Mouse (Mus musculus) testis, adult 2 months (tissue): ENCODE measurements at regions not wholly inside any gene's neighbourhood (a gene's known extent, or its start where the extent isn't known, plus 50 kb on each side); places are given as distances from the start of the nearest gene placed in this dataset.

ENCODE experiments used
- H3K27ac ChIP-seq: fragments of 200-500 bp; 2 replicates; pipeline ENCODE4 v1.5.1; 2012; ENCODE audit warnings: low read depth, low read length; ENCODE audit not compliant: control insufficient read depth, insufficient read depth
- H3K27me3 ChIP-seq: fragments of 200-500 bp; 2 replicates; pipeline ENCODE4 v1.6.1; 2012; ENCODE audit warnings: mild to moderate bottlenecking, low read length, moderate library complexity; ENCODE audit not compliant: control insufficient read depth, insufficient read depth
- H3K36me3 ChIP-seq: fragments of 200-500 bp; 2 replicates; pipeline ENCODE4 v1.6.1; 2012; ENCODE audit warnings: mild to moderate bottlenecking, low read length; ENCODE audit not compliant: control insufficient read depth, insufficient read depth
- H3K4me1 ChIP-seq: fragments of 200-500 bp; 2 replicates; pipeline ENCODE4 v1.6.1; 2012; ENCODE audit warnings: low read length; ENCODE audit not compliant: control insufficient read depth, insufficient read depth
- H3K4me3 ChIP-seq: fragments of 200-500 bp; 2 replicates; pipeline ENCODE4 v1.5.1; 2012; ENCODE audit warnings: low read depth, mild to moderate bottlenecking, low read length, moderate library complexity, mixed read lengths; ENCODE audit not compliant: control insufficient read depth
- CTCF ChIP-seq: fragments of 200-500 bp; IDR thresholded peaks from 2 replicates; pipeline ENCODE4 v1.5.1; 2012; ENCODE audit warnings: low read depth, mild to moderate bottlenecking, inconsistent platforms, low read length, moderate library complexity; ENCODE audit not compliant: control insufficient read depth, insufficient read depth, insufficient replicate concordance
- POLR2A ChIP-seq: fragments of 200-500 bp; IDR thresholded peaks from 2 replicates; pipeline ENCODE4 v1.6.1; 2012; ENCODE audit warnings: low read depth, mild to moderate bottlenecking, inconsistent platforms, low read length, moderate library complexity; ENCODE audit not compliant: control insufficient read depth

DNA sequence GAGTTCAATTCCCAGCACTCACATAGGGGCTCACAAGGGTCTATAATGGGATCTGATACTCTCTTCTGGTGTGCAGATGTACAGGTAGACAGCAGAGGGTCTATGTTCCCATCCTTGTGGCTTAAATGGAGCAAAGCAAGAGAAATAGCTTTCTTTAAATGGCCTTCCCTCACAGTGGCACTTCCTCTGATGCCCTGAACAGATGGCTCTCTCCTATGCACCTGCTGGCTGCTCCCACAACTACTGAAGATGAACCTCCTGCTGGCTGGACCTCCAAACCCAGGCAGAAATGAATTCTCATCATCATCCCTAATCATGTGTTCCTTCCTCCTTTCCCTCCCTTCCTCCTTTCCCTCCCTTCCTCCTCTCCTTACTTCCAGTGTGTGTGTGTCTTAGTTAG lies 110.9 kb upstream of the Atp1a1 start:
- H3K27ac ChIP-seq, result no peak overlapping the region
- H3K36me3 ChIP-seq, result no peaks in the 10 kb centered on the region
- TF ChIP-seq CTCF (no peak), POLR2A (no peak)
- H3K4me3 ChIP-seq, result no peak overlapping the region
- no peaks in the 10 kb centered on the region; the same call in 1 of the 2 replicates for H3K27me3 ChIP-seq
- H3K4me1 ChIP-seq, result peaks cover 16% of the 10 kb centered on the region

DNA sequence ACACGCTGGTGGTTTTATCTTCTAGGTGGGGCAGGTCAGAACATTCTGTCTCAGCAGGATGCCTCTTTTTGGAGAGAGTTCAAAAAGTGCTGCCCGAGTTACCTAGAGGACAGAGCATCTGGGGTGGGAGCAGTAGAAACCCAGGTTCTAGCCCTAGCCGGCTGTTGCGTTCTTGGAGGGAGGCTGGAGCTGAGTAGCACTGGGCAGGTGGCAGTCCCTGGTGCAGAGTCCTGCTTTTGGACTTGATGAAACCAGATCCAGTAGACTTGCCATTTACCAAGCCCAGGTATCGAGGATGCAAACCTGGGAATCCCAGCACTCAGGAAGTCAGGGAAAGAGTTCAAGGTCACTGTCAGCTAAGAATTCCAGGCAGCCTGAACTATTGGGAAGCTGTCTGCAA lies 110.3 kb upstream of the Atp1a1 start:
- no peaks in the 10 kb centered on the region for H3K36me3 ChIP-seq
- peaks cover 16% of the 10 kb centered on the region for H3K4me1 ChIP-seq
- H3K27ac ChIP-seq, result no peak overlapping the region
- H3K27me3 ChIP-seq, result no peaks in the 10 kb centered on the region; the same call in 1 of the 2 replicates
- H3K4me3 ChIP-seq, result no peak overlapping the region
- TF ChIP-seq CTCF (no peak), POLR2A (no peak)

DNA sequence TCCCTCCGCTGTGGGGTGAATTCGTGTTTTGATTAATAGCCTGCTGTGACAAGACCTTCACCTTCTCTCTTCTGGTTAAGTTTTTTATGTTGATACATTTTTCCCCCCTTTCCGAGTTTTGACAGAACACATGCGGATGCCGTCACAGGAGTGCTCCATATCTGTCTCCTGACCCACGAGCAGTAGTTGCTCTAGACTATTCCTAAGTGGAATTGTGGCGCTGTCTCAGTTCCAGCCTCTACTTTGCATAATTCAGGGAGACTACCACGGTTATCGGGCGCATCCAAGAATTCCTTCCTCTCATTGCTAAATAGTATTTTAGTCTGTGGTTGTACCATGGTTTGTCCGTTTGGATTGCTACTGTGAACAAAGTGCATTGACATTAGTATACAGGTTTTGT lies 109.2 kb upstream of the Atp1a1 start:
- no peaks in the 10 kb centered on the region for H3K36me3 ChIP-seq
- H3K4me1 ChIP-seq, result peaks cover 16% of the 10 kb centered on the region
- H3K4me3 ChIP-seq, result no peak overlapping the region
- H3K27me3 ChIP-seq, result no peaks in the 10 kb centered on the region; the same call in 1 of the 2 replicates
- no peak for TF ChIP-seq POLR2A
- TF ChIP-seq CTCF, result no peak
- no peak overlapping the region for H3K27ac ChIP-seq

DNA sequence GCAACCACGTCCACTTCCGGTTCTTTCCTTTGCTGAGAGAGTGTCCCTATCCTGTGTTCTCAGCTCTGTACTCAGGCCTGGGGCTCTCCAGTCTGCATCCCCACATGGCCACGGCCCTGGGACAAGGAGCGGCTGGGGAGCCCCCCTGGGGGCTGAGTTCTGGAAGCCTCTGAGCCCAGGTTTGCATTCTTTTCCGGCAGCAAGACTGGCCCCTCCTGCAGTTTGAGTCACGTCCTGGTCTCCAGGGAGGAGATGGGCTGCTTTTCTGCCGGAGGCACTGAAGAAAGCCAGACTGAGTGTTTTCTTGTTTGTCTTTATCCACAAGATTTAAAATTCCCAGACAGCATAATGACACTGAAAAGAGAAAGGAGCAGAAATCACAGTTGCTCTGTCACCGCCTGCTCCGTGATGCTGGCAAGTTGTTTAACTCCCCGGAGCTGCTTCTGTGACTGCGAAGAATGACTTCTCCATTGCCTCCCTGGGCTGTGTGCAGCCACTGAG lies 108.7 kb upstream of the Atp1a1 start:
- Histone ChIP-seq H3K27me3 (no peaks in the 10 kb centered on the region; the same call in 1 of the 2 replicates), H3K36me3 (no peaks in the 10 kb centered on the region), H3K27ac (0 out of 2 replicates have a peak overlapping the region, but pooled peaks have one; percentile 14), H3K4me3 (no peak overlapping the region; the same call in 1 of the 2 replicates), H3K4me1 (peaks cover 16% of the 10 kb centered on the region)
- TF ChIP-seq CTCF (no peak), POLR2A (no peak)

DNA sequence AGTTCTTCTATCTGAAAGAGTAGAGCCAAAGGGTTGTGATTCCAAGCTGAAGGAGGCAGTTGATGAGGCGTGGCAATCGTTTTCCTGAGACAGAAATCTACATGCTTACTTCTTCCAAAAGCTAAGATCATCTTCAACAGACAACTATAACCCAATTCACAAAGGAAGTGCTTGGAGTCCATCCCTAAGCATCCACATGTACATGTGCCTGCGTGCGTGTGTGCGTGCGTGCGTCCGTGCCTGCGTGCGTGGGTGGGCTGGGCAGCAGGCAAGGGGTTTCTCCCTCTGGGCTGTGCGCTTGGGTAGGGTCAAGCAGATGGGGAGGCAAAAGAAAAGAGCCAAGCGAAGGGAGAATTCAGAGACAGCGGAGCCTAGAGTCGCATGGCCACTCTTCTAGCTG lies 108.2 kb upstream of the Atp1a1 start:
- no peak for TF ChIP-seq POLR2A
- no peak for TF ChIP-seq CTCF
- 0 out of 2 replicates have a peak overlapping the region, but pooled peaks have one; percentile 14 for H3K27ac ChIP-seq
- H3K27me3 ChIP-seq, result no peaks in the 10 kb centered on the region; the same call in 1 of the 2 replicates
- peaks cover 16% of the 10 kb centered on the region for H3K4me1 ChIP-seq
- no peaks in the 10 kb centered on the region for H3K36me3 ChIP-seq
- no peak overlapping the region; the same call in 1 of the 2 replicates for H3K4me3 ChIP-seq

DNA sequence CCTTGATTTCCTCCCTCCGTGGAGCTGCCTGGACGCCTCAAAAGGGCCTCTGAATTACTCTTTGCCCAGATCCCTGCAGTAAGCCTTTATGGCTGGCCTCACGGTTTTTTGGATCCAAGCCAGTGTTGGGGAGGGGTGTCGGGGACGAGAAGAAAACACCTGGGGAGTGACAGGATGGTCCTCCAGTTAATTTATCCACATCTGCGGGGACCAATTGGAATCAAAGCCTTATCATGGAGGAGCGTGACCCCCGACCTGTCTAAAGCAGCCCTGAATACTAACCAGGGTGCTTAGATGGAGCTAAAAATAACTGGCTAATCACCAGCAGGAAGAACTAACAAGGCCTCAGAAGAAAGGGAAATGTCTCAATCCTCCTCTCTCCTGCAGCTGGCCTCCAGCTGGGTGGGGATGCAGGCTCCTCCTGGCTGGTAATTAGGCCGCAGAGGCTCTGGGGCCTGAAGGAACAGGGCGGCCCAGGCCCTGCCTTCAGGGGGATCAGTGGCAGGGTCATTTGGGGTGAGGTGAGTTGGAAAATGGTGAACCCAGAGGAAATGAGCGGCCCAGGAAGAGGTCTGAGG lies 107.2 kb upstream of the Atp1a1 start:
- no peak overlapping the region for H3K4me3 ChIP-seq
- no peaks in the 10 kb centered on the region; the same call in 1 of the 2 replicates for H3K27me3 ChIP-seq
- TF ChIP-seq POLR2A (no peak), CTCF (no peak)
- no peaks in the 10 kb centered on the region for H3K36me3 ChIP-seq
- H3K4me1 ChIP-seq, result peaks cover 16% of the 10 kb centered on the region
- H3K27ac ChIP-seq, result no peak overlapping the region

DNA sequence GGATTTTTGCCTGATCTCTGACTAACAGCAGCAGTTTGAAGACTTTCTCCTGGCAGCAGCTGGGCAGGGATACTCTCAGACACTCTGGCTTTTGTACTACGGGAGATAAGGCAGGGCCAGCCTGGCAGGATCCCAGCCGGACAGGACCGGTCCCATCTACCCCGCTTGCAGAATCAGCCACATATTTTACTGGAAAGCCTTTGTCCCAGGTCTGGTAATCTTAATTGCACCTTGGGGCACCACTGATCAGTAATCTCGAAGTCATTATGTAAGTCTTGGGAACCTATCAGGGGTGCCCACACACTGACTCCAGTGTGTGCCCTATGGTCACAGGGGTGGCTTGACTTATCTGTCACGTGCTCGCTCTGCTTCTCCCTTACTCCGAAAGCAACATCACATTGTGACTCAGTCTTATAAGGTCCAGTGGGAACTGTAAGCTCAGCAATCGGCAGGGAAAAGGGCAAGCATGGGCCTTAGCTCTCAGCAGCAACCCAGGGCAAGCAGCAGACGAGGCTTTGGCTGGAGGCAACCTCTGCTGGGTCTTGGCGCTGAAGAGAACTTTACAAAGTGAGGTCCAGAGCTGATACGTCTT lies 105.0 kb upstream of the Atp1a1 start:
- H3K36me3 ChIP-seq, result no peaks in the 10 kb centered on the region
- no peaks in the 10 kb centered on the region; the same call in 1 of the 2 replicates for H3K27me3 ChIP-seq
- H3K27ac ChIP-seq, result no peak overlapping the region
- peaks cover 16% of the 10 kb centered on the region for H3K4me1 ChIP-seq
- TF ChIP-seq POLR2A (no peak), CTCF (no peak)
- H3K4me3 ChIP-seq, result no peak overlapping the region
